Mouse (Mus musculus) urinary bladder, postnatal 4 days (tissue): ENCODE measurements around the gene 1810024B03Rik.
"Not testable (repeated sequence)": the region's sequence is repeated elsewhere in the genome, so short reads cannot be mapped to it uniquely, and the experiment has no call there.

Experiments
- DNase-seq, 2 experiments: peaks; one replicate each; pipeline ENCODE4 v3.0.0; 2021 to 2022; ENCODE audit warnings: low spot score in 2 of 2

The 1810024B03Rik gene

DNA sequence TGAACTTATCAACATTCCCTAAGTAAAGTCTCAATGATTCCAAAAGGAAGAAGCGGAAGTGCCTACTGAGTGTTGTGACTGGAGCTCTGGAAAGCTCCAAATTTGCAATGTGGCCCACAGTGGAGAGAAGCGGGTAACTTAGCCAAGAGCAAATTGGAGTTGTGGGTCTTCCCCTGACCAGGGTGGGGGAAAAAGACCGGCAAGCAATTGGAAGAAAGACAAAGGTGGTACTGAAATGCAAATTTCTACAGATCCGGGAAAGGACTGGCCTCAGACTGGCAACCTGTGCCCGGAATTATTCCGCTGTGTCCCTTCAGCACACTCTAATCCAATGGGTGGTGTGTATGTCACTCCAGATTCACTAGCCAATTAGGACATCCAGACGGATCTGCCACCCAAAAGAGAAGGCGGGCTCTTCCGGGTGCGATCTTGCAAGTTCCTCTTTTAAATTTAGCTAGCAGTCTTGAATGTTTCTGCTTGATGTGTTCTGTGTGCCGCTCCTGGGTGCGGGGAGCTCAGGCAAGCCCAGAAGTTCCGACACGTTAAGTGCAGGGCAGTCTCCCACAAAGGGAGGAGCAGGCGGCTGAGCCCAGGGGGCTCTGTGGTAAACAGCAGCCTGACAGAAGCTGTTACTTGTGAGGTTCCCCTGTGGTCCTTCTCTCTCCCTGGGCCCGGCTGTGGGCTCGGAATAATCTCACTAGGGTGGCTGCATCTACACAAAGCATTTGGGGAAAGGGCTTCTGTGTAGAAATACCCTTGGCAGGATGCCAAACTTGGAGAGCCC is 25.3 kb downstream of the 1810024B03Rik start:
- DNase-seq: peak; percentile 69 to 70

DNA sequence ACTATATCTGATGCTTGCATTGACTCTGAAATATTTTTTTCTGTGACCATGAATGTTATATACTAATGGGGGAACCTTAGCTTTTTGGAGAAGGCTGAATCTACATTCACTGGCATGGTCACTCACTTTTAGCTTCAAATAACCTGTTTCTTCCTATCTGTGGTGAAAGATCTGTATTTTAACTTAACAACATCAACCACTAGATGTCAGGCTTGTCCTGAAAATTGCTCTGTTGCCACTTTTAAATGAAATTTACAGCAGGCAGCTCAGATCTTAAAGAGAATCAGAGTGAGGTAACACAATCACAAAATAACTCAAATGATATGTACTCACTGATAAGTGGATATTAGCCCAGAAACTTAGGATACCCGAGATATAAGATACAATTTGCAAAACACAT is 41.8 kb downstream of the 1810024B03Rik start:
- DNase-seq: not testable (repeated sequence)

DNA sequence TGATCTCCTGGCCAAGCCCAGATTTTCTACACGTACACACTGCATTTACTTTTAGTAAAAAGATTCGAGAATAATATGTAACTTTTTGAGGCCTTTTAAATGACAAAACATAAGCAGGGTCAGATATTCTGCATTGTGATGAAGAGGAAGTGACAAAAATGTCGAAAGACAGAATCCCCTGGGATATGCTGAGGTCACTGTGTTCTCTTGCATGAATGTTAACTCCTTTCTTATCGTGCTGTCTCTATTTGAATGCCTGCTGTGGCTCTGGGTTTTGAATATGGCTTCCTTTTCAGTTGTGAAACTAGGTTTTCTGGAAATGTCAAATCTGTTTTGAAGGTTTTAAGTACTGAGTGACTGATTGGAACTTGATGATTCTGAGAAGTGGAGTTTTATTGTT is 42.4 kb downstream of the 1810024B03Rik start:
- DNase-seq: no peak

DNA sequence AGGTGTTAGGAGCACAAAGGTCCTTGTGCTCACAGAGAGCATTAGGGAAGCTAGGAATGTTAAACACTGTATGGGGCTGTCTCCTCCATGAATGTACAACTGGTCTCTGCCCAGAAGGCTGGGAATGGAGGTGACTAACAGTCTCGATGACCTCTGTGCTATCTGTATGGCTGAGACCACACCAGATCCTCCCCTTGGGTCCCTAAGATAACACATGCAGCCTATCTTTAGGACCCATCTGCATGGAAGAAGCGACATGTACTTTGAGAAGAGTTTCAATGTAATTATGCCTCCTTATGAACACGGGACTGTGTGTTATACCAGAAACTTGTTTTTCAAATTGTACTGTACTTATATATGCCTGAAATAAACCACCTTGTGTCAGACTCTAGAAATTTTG is 62.4 kb downstream of the 1810024B03Rik start:
- DNase-seq: no peak

DNA sequence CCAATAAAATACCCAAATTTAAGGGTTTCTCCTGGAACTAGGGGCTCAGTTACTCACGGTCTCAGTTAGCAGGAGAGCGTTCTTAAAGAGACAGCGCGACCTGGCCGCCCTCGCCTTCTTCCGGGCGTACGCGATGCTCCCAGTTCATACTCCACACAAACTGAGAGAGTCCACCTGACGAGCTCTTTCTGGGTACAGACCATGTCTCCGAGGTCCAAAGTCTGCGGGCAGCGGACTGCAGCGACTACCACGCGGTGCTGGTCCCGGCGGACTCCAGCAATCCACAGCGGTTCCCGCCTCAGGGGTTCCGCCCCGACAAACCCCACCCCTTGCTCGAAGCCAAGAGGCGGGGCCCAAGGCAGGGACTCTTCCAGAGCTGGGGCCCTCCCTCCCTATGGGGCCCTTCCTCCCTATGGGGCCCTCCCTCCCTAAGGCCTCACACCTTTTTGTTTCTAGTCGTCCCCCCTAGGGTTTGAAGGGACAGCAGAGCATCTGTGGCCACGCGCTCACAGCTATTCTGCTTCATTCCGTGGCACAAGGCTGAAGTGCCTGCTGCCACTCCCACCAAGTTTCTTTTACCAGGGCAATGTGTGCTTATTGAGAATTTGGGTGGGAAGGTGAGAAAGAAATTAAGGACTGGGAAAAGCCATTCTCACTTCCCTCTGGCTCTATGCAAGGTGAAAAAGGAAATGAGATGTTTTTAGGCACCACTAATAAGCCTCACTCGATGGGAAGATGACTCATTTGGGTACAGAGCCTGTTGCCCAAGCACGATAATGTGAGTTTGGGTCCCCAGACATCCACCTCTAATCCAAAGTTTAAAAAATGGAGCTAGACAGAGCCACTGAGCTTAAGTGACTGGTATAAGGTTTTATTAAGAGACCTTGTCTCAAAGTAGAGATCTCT is 64.7 kb downstream of the 1810024B03Rik start, which contains the start of gene Itpripl1:
Gene Itpripl1 (minus strand): TSS at position 285 of the 906 bp plus-strand sequence.
- peak; percentile 77 to 82 for DNase-seq

DNA sequence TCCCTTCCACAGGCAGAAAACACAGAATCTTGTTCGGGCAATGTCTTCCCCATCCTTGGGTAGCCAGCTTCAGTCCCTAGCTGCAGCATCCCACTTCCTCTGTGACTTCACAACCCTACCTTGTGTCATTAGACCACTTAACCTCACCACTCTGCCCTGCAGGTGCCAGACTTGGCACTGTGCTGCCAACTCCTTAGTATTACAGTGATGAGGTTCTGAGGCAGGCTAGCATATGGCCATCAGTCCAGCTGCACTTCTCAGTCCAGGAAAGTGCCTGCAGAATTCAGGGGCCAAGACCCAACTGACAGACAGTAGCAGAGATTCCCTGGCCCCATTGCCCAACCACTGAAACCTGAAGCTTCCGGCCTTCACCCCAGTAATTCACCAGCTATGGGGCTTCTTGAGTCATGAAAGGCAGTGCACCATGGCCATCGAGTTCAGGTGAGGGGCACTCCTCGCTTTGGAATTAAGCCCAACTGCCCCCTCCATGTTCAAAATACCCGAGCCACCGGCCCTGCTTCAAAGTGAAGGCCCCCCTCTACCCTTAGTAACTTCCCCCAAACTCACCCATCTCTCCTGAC is 65.4 kb downstream of the 1810024B03Rik start:
- DNase-seq: no peak

DNA sequence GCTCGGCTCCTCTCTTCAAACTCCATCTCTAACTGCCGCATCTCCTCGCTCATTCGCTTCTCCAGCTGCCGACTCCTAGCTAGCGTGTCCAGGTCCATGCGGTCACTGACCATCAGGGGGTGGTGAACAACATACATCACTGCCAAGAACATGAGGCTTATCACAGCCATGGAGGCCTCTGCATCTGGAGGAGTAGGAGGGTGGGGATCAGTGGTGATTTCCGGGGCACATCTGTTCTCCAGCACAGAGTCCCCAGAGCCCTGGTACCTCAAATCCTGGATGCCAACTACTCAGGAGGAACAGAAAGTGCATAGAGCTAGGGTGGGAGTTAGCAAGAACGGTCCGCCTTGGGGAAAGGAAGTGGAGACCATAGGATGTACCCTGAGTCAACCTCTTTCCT is 66.0 kb downstream of the 1810024B03Rik start:
- DNase-seq: no peak

DNA sequence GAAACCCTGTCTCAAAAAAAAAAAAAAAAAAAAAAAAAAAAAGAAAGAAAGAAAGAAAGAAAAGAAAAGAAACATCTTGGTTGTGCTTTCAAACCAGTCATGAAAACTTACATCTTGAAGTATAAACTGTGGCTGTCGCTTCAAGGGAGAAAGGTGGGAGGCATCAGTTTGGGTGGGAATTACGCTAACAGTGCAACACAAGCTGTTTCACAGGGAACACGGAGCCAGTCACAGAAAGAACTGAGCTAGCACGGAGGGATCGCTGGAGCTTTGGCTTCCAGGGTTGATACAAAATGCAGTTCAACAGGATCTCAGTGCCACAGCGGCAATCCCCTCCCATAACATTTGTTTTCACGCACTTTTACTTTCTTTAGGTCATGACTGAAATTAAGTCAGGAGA is 68.1 kb downstream of the 1810024B03Rik start:
- no peak for DNase-seq

DNA sequence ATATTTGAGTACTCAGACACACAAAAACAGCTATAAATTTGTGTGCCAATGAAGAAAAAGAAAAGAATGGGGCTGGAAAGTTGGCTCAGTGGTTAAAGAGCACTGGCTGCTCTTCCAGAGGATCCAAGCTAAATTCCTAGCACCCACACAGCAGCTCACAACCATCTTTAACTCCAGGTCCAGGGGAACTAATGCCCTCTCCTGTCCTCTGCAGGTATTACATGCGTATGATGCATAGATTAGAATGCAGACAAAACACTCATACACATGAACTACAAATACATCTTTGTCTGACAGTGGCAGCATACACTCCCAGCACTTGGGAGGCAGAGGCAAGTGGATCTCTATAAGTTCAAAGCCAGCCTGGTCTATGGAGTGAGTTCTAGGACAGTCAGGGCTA is 68.5 kb downstream of the 1810024B03Rik start:
- no peak for DNase-seq

DNA sequence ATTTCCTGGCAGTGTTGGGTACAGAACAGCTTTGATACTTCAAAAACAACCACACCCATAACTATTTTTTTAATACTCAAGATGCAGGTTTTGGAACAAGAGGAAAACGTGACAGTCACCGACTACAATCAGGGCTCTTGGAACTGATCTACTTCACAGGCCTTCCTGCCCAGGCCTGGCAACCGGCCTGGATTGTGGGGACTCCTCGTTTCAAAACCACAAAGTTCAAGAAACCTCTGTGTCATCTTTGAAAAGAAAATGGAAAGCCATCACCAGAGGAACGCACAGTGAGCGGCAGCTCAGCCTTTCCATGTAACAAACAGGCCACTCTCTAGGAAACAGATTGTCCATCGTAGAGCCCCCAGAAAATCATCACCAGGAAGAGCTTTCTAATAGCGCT is 69.0 kb downstream of the 1810024B03Rik start:
- no peak for DNase-seq

DNA sequence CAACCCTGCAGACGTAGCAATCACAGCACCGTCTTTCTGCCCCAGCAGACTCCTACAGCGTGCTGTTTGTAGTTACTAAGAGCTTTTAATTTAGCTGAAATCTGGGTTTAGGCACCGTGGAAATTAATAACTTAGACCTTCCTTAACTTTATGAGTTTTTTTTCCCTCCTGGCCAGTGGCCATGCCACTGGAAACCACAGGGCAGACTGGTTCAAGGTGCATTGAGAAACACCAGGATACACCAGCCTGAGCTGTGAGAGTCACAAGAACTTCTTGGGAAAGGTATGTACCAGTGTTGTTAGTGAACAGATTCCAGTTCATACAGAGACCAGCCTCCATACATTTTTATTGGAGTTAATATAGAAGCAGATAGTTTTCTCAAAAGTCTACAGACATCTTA is 69.6 kb downstream of the 1810024B03Rik start:
- no peak for DNase-seq

DNA sequence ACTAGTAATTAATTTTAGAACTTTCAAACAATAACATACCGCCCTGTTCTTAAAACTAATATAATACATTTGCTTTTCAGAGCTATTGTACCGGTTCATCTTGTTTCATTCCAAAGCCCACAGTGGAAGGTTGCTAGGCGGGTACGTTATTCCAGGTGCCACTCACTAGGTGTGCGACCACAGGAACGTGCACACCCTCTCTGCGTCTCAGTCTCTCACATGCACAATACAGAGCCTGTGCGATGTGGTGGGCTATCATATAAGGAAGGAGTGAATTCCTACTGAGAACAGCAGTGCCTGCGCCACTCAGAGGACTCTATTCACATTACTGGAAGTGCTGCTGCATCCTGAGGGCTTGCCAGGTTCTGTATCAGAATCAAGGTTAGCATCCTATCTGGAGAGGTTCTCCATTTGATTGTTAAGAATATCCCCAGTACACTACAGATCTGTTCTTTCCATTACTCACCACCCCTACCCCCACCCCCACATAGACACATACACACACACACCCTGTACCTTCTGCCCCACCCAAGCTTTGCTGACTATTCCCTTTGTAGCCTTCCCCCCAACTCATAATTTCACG is 70.2 kb downstream of the 1810024B03Rik start:
- DNase-seq: no peak

DNA sequence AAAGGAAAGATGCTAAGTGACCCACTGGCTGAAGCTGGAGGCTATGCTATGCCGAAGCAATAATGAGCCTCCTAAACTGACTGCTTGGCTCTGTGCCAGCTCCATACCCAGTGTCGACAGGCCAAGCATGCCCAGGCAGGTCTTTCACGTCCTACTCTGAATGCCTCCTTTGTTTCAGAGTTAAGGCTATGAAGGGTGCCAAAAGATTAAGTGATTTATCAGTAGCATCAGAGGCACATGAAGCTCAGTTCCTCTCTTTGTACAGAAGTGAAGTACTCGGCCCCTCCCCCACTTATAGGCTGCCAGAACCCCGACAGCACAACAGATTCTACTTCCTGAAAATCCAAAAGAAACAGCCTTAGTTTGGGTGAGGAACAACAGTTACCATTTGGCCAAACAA is 71.1 kb downstream of the 1810024B03Rik start:
- peak; percentile 63 to 76 for DNase-seq
